In the genomic region with DNA sequence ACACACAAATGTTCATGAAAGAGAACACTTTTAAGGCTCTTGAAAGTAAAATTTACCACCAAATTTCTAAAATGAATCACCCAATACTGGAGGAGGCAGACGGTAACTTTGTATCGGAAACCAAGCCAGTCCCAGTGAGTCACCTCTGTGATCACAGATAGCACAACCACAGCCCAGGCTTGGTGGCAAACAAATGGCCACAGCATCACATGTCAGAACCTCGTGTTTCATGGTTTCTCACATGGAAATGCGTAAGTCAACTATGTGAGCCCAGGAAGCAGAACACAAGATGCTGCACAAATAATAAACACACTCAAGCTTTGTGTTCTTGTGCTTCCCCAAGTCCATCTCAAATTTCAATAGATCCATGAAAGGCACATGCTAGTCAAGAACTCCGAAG, we compare ENCODE assay signal across 1 mouse cellular context.
TF ChIP-seq lines count a peak whose summit lies in the region.

No protein-coding gene starts in this region.

TF ChIP-seq in CH12.LX, 34 proteins besides CTCF, POLR2A, EP300 and RAD21 (continued from another document):
- TF ChIP-seq NRF1 (IDR thresholded peaks at IDR 0.05; ENCODE audit: low read depth, low read length) = no peak
- no peak for TF ChIP-seq NELFE (IDR thresholded peaks at IDR 0.05; ENCODE audit: low read depth, low read length)
- TF ChIP-seq ZC3H11A (IDR thresholded peaks at IDR 0.05; ENCODE audit: low read depth, low read length) = no peak
- TF ChIP-seq CHD2 (IDR thresholded peaks at IDR 0.05; ENCODE audit: low read length) = no peak
- peak; percentile 92 for TF ChIP-seq MYC (IDR thresholded peaks at IDR 0.05; ENCODE audit: low read depth, low read length)
- peak; percentile 32; the same call in 1 of the 2 replicates for TF ChIP-seq ELF1 (IDR thresholded peaks at IDR 0.05; ENCODE audit: low read depth, low read length)
- no peak for TF ChIP-seq GABPA (IDR thresholded peaks at IDR 0.05; ENCODE audit: insufficient replicate concordance, low read depth, low read length)
